Mouse (Mus musculus) bone marrow macrophage, adult 2 months (primary cell): ENCODE results near the gene Ctcf.

Source experiments
- CTCF ChIP-seq: IDR thresholded peaks from 2 replicates; pipeline ENCODE4 v1.5.1; 2012; ENCODE audit warnings: low read depth, mild to moderate bottlenecking, low read length, moderate library complexity
- POLR2A ChIP-seq: IDR thresholded peaks from 2 replicates; pipeline ENCODE4 v1.6.1; 2012; ENCODE audit warnings: mild to moderate bottlenecking, low read depth, low read length, borderline replicate concordance

DNA sequence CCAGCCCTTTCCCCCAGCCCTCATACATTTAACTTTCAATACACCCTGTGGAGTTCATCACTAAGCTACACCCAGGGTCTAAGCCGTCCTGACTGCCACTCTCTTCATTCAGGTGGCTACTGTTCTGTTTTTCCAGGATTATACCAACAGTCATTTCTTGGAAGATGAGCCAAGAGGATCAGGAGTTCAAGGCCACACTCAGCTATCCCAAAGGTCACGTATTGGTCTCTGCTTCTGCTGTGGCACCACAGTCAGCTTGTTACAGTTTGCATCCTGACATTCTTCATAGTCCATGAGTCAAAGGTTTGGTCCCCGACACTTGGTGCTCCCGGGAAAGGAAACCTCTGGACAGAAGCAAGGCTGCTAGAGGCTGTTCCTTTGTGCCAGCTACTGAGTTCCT, 83.3 kb downstream of the Ctcf start:
- TF ChIP-seq POLR2A = no peak
- TF ChIP-seq CTCF = no peak
